Mouse (Mus musculus) forebrain, embryonic 10.5 days (tissue): ENCODE measurements around the gene Wwc2. TPM values are rescaled to one million over a fixed set of nuclear protein-coding genes. Genes with fewer than 3 reads are reported as not detected.

Source experiments
- DNase-seq: peaks from one replicate; pipeline ENCODE4 v3.0.0-alpha.2; 2017; ENCODE audit warnings: low spot score; ENCODE audit errors: extremely low spot score
- H3K27ac ChIP-seq: fragments of 300-500 bp; sonication (generic); 2 replicates; pipeline ENCODE4 v1.5.1; 2016; ENCODE audit warnings: mild to moderate bottlenecking
- H3K27me3 ChIP-seq: fragments of 300-500 bp; sonication (generic); 2 replicates; pipeline ENCODE4 v1.6.1; 2016; ENCODE audit warnings: mild to moderate bottlenecking; ENCODE audit not compliant: poor library complexity, severe bottlenecking
- H3K36me3 ChIP-seq: fragments of 300-500 bp; sonication (generic); replicated peaks from 2 replicates; pipeline ENCODE4 v1.6.1; 2016; ENCODE audit warnings: mild to moderate bottlenecking, moderate library complexity
- H3K4me1 ChIP-seq: fragments of 300-500 bp; sonication (generic); 2 replicates; pipeline ENCODE4 v1.6.1; 2016
- H3K4me3 ChIP-seq: fragments of 300-500 bp; sonication (generic); 2 replicates; pipeline ENCODE4 v1.5.1; 2016; ENCODE audit warnings: mild to moderate bottlenecking, moderate library complexity
- H3K9me3 ChIP-seq: fragments of 300-500 bp; sonication (generic); 2 replicates; pipeline ENCODE4 v1.6.1; 2016; ENCODE audit warnings: mild to moderate bottlenecking, moderate library complexity
- WGBS: fragments of 180-500 bp; shearing (Covaris S2); methylation state at CpG from one replicate; pipeline ENCODE4 v1.1.7; 2016; 5-methylcytosine and 5-hydroxymethylcytosine counted together
- polyA plus RNA-seq: library from polyadenylated mRNA; unstranded; fragments of >200 nt; fragmentation: Nextera tagmentation; extraction: Ambion mirVana; gene quantifications from 2 replicates; pipeline ENCODE4 v1.2.1, GENCODE M21; 2016

Wwc2 gene
- polyA plus RNA-seq, 1 experiment from 2014 or later, result 7.8 TPM

DNA sequence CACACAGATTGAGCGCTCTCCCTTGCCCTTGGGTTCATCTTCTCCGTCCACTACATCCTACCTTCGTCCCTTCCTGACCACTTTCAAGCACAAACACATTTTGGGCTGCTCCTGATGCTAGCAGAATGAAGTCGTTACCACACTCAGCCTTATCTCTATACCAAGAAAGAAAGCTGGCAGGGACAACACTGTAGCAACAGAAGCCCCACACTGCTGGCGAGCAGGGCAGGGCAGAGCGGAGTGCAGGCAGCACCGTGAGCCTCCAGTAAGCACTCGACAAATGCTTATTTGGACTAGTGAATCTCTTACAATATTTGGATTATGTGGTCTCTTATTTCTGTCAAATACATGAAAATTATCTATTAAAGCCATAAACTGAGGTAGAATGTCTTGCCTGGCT is 107.0 kb downstream of the Wwc2 start:
- Histone ChIP-seq H3K27me3 (no peaks in the 10 kb centered on the region), H3K27ac (no peak overlapping the region), H3K36me3 (peaks cover 28% of the 10 kb centered on the region), H3K4me3 (no peak overlapping the region), H3K9me3 (no peaks in the 10 kb centered on the region), H3K4me1 (peaks cover 2% of the 10 kb centered on the region; the same call in 1 of the 2 replicates)
- 91% methylated on average over 8 of the region's 8 CpGs for WGBS
- no peak for DNase-seq

DNA sequence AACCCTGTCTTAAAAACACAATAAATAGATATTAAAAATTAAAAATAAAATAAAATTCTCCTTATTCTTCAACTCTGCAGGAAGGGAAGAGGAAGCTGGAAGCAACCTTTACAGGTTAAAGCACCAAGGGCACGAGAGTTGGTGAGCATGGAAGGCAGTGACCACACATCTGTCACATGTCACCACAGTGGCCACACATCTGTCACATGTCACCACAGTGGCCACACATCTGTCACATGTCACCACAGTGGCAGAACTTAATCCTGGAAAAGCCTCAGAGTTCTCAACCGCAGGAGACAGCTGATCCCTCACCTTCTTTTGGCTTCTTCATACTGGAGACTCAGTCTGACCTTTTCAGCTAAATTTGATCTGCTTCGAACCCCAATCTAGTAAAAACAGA is 112.2 kb downstream of the Wwc2 start:
- Histone ChIP-seq H3K4me3 (no peak overlapping the region), H3K9me3 (no peaks in the 10 kb centered on the region), H3K27ac (no peak overlapping the region), H3K4me1 (no peaks in the 10 kb centered on the region), H3K36me3 (peaks cover 52% of the 10 kb centered on the region), H3K27me3 (no peaks in the 10 kb centered on the region)
- WGBS, result 78% methylated on average over 3 of the region's 3 CpGs
- no peak for DNase-seq

DNA sequence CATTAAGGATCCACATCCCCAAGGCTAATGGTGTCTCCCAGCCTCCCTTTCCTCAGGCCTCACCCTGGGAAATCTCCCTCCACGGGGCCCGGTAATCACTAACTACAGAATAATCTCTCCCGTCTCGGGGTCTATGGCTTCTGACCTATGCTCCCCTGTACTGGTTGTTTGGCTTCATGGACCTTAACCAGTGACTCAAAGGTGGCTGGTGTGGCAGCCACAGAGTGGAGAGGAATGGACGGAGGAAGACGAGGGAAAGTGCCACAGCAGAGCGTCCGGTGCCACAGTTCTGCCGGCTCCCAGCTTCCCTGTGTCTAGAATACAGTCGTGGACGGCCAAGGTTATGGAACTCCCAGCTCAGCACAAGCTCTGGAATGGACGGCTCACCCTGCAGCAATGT is 114.9 kb downstream of the Wwc2 start:
- DNase-seq, result no peak
- 94% methylated on average over 12 of the region's 12 CpGs for WGBS
- no peaks in the 10 kb centered on the region for H3K27me3 ChIP-seq
- no peaks in the 10 kb centered on the region for H3K4me1 ChIP-seq
- H3K27ac ChIP-seq, result no peak overlapping the region
- H3K4me3 ChIP-seq, result no peak overlapping the region
- H3K36me3 ChIP-seq, result peaks cover 45% of the 10 kb centered on the region
- H3K9me3 ChIP-seq, result no peaks in the 10 kb centered on the region

DNA sequence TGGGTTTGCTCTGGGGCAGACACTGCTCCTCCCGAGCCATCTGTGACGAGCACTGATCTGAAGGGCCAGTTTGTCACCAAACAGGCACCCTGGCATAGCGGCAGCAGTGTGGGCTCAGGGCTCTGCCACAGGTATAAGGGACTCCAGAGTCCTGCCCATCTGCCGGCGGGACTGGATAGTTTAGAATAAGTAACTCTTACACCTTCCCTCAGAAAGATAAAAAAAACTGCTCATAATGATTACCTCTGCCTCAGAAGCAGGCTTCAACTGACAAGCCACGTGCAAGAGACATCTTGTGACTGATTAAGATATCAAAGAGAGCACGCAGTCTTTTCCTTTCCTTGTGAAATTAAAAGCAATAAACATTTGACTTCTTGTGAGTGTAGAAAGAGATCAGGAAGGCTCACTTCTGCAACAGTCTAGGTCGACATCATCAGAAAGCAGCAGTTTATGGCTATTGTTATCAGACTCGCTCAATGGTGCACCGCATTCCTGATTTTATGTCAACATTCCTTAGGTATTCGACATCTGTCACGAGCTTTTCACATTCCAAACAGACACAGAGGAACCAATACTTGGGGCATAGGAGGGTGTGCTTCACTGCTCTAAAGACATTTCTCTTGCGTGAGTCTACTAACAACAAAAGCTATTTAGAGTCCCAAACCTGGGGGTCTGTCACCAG is 116.1 kb downstream of the Wwc2 start:
- no peak for DNase-seq
- WGBS, result 88% methylated on average over 13 of the region's 13 CpGs
- no peaks in the 10 kb centered on the region for H3K4me1 ChIP-seq
- no peaks in the 10 kb centered on the region for H3K9me3 ChIP-seq
- peaks cover 45% of the 10 kb centered on the region for H3K36me3 ChIP-seq
- H3K27me3 ChIP-seq, result no peaks in the 10 kb centered on the region
- H3K4me3 ChIP-seq, result no peak overlapping the region
- H3K27ac ChIP-seq, result no peak overlapping the region

DNA sequence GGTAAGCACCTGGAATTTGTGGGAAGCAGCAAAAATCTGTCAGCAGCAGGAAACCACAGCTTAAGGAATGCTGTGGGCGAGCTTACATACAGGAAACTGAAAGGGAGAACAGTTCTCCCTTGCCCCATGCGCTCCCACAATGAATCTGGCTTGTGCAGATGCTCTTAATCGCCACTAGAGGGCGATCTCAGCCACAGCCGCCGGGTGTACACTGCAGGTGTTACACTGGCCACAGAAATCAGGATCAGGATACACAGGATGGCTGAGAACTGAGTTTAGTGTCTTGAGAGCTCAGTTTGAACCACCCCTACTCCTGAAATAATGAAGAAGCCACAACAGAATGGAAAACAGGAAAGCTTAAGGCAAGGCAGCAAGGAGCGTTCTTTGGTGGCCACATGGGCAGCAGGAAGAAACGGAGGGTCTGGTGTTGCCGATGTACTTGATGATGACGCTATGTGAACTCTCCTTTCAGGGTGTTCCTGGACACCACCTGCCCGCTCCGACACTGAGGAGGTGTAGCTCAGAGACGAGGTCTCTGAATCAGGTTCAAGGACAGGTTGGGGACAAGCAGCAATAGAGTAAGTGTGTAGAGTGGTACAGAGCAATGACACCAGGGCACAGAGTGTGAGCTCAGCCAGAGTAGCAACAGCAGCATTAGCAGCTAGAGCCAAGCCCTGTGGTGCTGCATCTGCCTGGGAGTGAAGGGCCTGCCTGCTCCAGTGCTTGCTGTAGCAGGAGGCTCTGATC is 118.2 kb downstream of the Wwc2 start:
- Histone ChIP-seq H3K4me3 (no peak overlapping the region), H3K36me3 (peaks cover 53% of the 10 kb centered on the region), H3K27ac (no peak overlapping the region), H3K9me3 (no peaks in the 10 kb centered on the region), H3K27me3 (no peaks in the 10 kb centered on the region), H3K4me1 (no peaks in the 10 kb centered on the region)
- DNase-seq, result peak; percentile 48
- 53% methylated on average over 13 of the region's 13 CpGs for WGBS

DNA sequence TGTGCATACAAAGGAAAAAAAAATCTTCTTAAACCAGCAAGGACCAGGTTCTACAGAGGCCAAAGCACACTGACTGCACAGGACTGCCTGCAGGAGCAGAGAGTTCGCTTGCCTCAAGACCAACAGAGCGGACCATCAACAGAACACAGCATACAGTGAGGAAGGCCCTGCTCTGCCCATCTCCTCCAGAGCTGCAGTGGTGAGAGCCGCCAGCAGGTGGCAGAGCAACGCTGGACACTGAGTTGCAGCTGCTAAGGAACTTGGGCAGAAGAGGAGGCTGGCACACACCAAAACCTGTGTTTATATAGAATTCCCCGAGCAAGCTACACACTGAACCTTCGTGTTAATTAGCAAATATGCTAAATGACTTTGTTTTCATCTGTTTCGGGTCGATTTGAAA is 123.7 kb downstream of the Wwc2 start:
- Histone ChIP-seq H3K4me3 (no peak overlapping the region), H3K9me3 (no peaks in the 10 kb centered on the region), H3K27me3 (no peaks in the 10 kb centered on the region), H3K4me1 (no peaks in the 10 kb centered on the region), H3K36me3 (peaks cover 72% of the 10 kb centered on the region), H3K27ac (no peak overlapping the region)
- peak; percentile 76 for DNase-seq
- WGBS, result 31% methylated on average over 8 of the region's 8 CpGs

DNA sequence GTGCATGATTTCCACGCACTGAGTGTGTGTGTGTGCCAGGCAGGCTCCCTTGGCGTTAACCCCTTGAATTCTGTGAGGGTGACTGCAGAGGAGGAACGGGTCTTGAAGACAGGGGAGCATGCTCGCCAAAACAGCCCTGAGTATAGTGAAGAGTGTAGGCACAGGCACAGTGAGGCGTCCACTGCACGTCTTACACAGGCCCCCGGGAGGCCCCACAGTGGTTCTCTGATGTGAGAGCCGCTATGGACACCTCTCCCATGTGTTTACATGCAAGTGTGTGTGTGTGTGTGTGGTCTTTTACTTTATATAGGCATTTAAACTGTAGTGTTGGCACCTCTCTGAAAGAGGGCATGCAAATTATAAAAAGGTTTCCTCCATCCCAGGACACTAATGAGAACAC is 124.2 kb downstream of the Wwc2 start:
- DNase-seq, result no peak
- H3K27me3 ChIP-seq, result no peaks in the 10 kb centered on the region
- H3K27ac ChIP-seq, result no peak overlapping the region
- H3K36me3 ChIP-seq, result peaks cover 73% of the 10 kb centered on the region
- H3K4me3 ChIP-seq, result no peak overlapping the region
- H3K9me3 ChIP-seq, result no peaks in the 10 kb centered on the region
- H3K4me1 ChIP-seq, result no peaks in the 10 kb centered on the region
- WGBS, result 88% methylated on average over 8 of the region's 8 CpGs

DNA sequence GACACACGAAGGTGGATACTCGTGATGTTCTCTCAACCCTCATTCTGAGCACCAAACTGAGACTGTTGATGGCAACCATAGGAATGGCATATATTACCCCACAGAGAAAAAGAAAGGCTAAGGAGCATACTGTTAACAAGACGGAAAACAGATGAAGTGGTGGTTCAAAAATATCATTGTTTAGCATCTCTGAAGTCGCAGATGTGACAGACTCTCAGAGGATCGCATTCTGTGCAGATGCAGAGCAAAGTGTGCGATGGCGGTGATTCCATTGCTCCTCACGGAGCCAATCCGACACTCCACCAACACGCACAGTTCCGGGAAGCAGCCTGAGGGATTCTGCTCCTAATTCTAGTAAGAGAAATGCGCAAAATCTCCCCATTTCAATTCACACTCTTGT is 131.5 kb downstream of the Wwc2 start:
- Histone ChIP-seq H3K27ac (no peak overlapping the region), H3K27me3 (no peaks in the 10 kb centered on the region), H3K4me1 (no peaks in the 10 kb centered on the region), H3K36me3 (peaks cover 78% of the 10 kb centered on the region), H3K4me3 (no peak overlapping the region), H3K9me3 (no peaks in the 10 kb centered on the region)
- WGBS, result 94% methylated on average over 12 of the region's 12 CpGs
- no peak for DNase-seq

DNA sequence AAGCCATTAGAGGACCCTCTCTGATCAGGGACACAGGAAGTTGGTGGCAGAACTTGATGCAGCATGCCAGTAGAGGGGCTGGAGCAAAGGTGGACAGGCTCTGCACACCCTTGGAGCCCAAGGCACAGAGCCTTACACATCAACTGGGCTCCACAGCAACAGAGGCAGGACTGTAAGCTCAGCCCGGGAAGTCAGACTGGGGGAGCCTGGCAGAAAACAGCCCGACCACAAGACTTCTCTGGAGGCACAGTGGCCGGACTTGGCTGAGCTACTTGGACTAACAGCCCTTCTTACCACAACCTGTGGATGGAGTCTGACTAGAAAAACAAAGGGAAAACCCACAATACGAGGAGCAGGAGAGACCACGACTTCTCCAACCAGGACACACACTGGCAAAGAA is 137.4 kb downstream of the Wwc2 start:
- H3K9me3 ChIP-seq, result no peaks in the 10 kb centered on the region
- no peak for DNase-seq
- no peak overlapping the region for H3K4me3 ChIP-seq
- H3K27ac ChIP-seq, result no peak overlapping the region
- peaks cover 75% of the 10 kb centered on the region for H3K36me3 ChIP-seq
- WGBS, result 91% methylated on average over 5 of the region's 5 CpGs
- H3K27me3 ChIP-seq, result no peaks in the 10 kb centered on the region
- peaks cover 7% of the 10 kb centered on the region; the same call in 1 of the 2 replicates for H3K4me1 ChIP-seq

DNA sequence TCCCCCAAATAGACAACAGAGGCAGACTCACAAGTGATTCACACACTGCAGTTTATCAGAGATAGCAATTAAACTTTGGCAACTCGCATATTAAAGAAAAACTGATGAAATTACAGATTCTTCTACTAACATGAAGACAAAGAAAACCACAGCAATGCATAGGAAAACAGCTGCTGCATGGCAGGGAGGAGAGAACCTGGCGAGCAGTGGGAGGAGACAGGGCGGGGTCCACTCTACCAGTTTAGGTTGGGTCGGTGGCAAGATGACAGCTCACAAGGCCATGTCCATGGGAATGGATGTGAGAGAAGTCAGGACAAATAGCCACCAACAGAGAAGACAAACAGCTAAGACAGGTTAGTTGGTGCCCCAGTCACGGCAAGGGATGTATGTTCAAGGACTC is 138.0 kb downstream of the Wwc2 start:
- H3K4me1 ChIP-seq, result peaks cover 7% of the 10 kb centered on the region; the same call in 1 of the 2 replicates
- H3K27ac ChIP-seq, result no peak overlapping the region
- DNase-seq, result no peak
- H3K36me3 ChIP-seq, result peaks cover 75% of the 10 kb centered on the region
- WGBS, result 86% methylated on average over 5 of the region's 5 CpGs
- no peaks in the 10 kb centered on the region for H3K27me3 ChIP-seq
- no peak overlapping the region for H3K4me3 ChIP-seq
- H3K9me3 ChIP-seq, result no peaks in the 10 kb centered on the region

DNA sequence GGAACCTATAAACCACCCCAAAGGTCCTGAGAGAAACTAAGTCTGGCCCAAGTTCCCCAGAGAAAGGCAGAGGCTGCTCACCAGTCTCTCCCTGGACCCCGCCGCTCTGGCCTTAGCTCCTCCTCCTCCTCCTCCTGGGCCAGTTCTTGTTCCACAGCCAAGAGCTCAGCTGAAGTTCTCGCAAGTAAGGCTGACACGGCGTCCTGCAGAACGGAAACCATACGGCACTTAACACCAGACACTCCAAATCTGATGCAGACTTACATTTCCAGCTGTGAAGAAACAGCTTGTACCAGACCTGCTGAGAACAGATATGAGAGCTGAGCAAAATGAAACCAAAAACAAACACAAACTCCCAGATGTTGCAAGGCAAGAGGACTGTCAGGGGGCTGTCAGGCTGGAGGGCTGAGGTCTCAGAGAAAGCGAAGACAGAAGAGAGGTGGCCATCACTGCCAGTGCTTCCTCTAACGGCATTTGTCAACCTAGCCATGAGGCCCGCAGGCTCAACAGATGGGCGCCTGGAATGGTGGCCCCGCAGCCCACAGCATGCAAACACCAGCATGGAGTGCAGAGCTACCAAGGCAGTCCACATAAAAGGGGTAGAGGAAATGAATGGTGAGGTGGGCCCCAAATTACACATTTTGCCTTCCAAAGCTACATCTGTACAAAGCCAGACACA is 138.8 kb downstream of the Wwc2 start:
- 74% methylated on average over 12 of the region's 12 CpGs for WGBS
- H3K4me3 ChIP-seq, result no peak overlapping the region
- no peaks in the 10 kb centered on the region for H3K9me3 ChIP-seq
- no peaks in the 10 kb centered on the region for H3K27me3 ChIP-seq
- peaks cover 79% of the 10 kb centered on the region for H3K36me3 ChIP-seq
- no peak overlapping the region for H3K27ac ChIP-seq
- peaks cover 7% of the 10 kb centered on the region; the same call in 1 of the 2 replicates for H3K4me1 ChIP-seq
- no peak for DNase-seq

DNA sequence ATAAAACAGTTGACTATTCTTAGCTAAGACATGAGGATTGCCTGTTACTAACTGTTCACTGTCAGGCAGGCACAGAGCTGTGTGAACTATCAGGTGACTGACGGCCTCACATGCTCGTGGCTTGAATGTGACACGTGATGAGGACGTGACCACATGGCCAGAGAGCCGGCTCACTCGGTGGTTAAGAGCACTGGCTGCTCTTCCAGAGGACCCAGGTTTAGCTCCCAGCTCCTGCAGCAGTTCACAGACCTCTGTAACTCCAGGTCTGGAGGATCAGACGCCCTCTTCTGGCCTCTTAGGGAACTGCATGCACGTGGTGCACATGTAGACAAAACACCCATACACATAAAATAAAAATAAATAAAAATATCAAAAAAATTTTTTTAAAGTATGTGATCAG is 140.9 kb downstream of the Wwc2 start:
- H3K36me3 ChIP-seq, result peaks cover 79% of the 10 kb centered on the region

DNA sequence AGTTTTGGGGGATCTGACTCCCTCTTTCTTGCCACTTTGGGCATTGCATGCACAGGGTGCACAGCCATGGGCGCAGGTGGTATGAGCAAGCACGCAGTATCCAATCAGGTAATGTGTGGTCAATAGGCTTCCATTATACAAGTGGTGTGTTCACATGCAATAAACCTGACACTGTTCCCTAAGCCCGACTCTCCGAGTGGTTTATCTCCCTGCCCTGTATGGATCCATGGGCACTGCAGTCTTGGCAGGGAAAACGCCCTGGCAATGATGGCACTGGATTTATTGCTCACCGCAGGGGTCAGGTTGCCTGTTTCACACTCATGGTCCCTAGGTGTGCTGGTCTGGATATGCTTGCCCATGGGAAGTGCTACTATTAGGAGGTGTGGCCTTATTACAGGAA is 142.8 kb downstream of the Wwc2 start:
- Histone ChIP-seq H3K9me3 (no peaks in the 10 kb centered on the region), H3K4me1 (peaks cover 7% of the 10 kb centered on the region; the same call in 1 of the 2 replicates)
- 94% methylated on average over 6 of the region's 6 CpGs for WGBS

More for the DNA sequence above, 140.9 kb downstream of the Wwc2 start:
- WGBS, result 85% methylated on average over 8 of the region's 8 CpGs
- Histone ChIP-seq H3K4me1 (peaks cover 7% of the 10 kb centered on the region; the same call in 1 of the 2 replicates), H3K4me3 (no peak overlapping the region), H3K27me3 (no peaks in the 10 kb centered on the region), H3K27ac (no peak overlapping the region), H3K9me3 (no peaks in the 10 kb centered on the region)
- DNase-seq, result no peak

More for the DNA sequence above, 142.8 kb downstream of the Wwc2 start:
- Histone ChIP-seq H3K4me3 (no peak overlapping the region), H3K36me3 (peaks cover 78% of the 10 kb centered on the region), H3K27me3 (no peaks in the 10 kb centered on the region), H3K27ac (no peak overlapping the region)
- DNase-seq, result no peak
